ENCODE assay signal across 28 mouse cellular contexts in genomic region chr3:146854473-146855087, GRCm38 (mm10). TPM values are rescaled to one million over a fixed set of nuclear protein-coding genes. Genes with fewer than 3 reads are reported as not detected.
DNase-seq lines count a peak whose midpoint lies in the region; ATAC-seq and TF ChIP-seq lines count a peak whose summit lies in the region.
"Had no signal": no experiment of that assay in that cellular context is flagged by ENCODE, and none has a peak within 500 bp of the region (broad histone marks: within the 10 kb centered on the region; RNA-seq: fewer than 3 reads in every experiment).

No protein-coding gene starts in this region.

- 0 out of 2 replicates have a peak overlapping the region, but pooled peaks have one; percentile 75 for H3K4me2 ChIP-seq in forebrain, postnatal 0 days (ENCODE audit: low read depth)
- H3K4me2 ChIP-seq in forebrain, embryonic 15.5 days (replicated peaks) = no peak overlapping the region
- H3K4me2 ChIP-seq in midbrain, embryonic 11.5 days = no peak overlapping the region
- no peak overlapping the region; the same call in 1 of the 2 replicates for H3K4me2 ChIP-seq in midbrain, embryonic 13.5 days (replicated peaks)
- H3K4me2 ChIP-seq in hindbrain, embryonic 14.5 days (replicated peaks) = peak overlapping the region; percentile 77
- H3K4me2 ChIP-seq in midbrain, postnatal 0 days (ENCODE audit: low read depth, low read length, poor library complexity, severe bottlenecking) = peak overlapping the region; percentile 76
- H3K4me2 ChIP-seq: embryonic facial prominence, embryonic 13.5 days; heart, embryonic 15.5 days; limb, embryonic 15.5 days; lung, embryonic 15.5 days; stomach, embryonic 15.5 days had no signal

- H3K4me1 ChIP-seq in forebrain, postnatal 0 days (ENCODE audit: insufficient read depth) = peaks cover 4% of the 10 kb centered on the region; the same call in 1 of the 2 replicates
- peaks cover 21% of the 10 kb centered on the region for H3K4me1 ChIP-seq in forebrain, embryonic 15.5 days
- no peaks in the 10 kb centered on the region for H3K4me1 ChIP-seq in midbrain, embryonic 11.5 days (ENCODE audit: control insufficient read depth, insufficient read depth, low read length)
- peaks cover 28% of the 10 kb centered on the region for H3K4me1 ChIP-seq in midbrain, embryonic 13.5 days (replicated peaks)
- peaks cover 16% of the 10 kb centered on the region for H3K4me1 ChIP-seq in hindbrain, embryonic 14.5 days (replicated peaks; ENCODE audit: control insufficient read depth, insufficient read depth, low read length)
- H3K4me1 ChIP-seq in midbrain, postnatal 0 days (ENCODE audit: insufficient read depth, low read length) = peaks cover 3% of the 10 kb centered on the region; the same call in 1 of the 2 replicates

- 81% methylated on average over 7 of the region's 7 CpGs for WGBS in forebrain, postnatal 0 days
- WGBS in forebrain, embryonic 15.5 days = 82% methylated on average over 7 of the region's 7 CpGs
- WGBS in midbrain, embryonic 11.5 days = 82% methylated on average over 7 of the region's 7 CpGs
- 77% methylated on average over 7 of the region's 7 CpGs for WGBS in midbrain, embryonic 13.5 days
- 77% methylated on average over 7 of the region's 7 CpGs for WGBS in hindbrain, embryonic 14.5 days
- WGBS in midbrain, postnatal 0 days = 63% methylated on average over 7 of the region's 7 CpGs

- no peak overlapping the region for H3K4me3 ChIP-seq in forebrain, postnatal 0 days (ENCODE audit: low read depth, low read length)
- H3K4me3 ChIP-seq in forebrain, embryonic 15.5 days = no peak overlapping the region
- no peak overlapping the region for H3K4me3 ChIP-seq in midbrain, embryonic 11.5 days (ENCODE audit: low read depth, low read length)
- H3K4me3 ChIP-seq in midbrain, embryonic 13.5 days (replicated peaks) = no peak overlapping the region
- 0 out of 2 replicates have a peak overlapping the region, but pooled peaks have one; percentile 83 for H3K4me3 ChIP-seq in hindbrain, embryonic 14.5 days (replicated peaks; ENCODE audit: low read length)
- no peak overlapping the region for H3K4me3 ChIP-seq in midbrain, postnatal 0 days (ENCODE audit: low read depth, low read length)
- H3K4me3 ChIP-seq: embryonic facial prominence, embryonic 13.5 days; heart, embryonic 15.5 days; limb, embryonic 15.5 days; lung, embryonic 15.5 days; megakaryocyte, embryonic 14.5 days; stomach, embryonic 15.5 days had no signal

- H3K9ac ChIP-seq in forebrain, postnatal 0 days = no peak overlapping the region
- no peak overlapping the region for H3K9ac ChIP-seq in forebrain, embryonic 15.5 days (replicated peaks)
- no peak overlapping the region for H3K9ac ChIP-seq in midbrain, embryonic 11.5 days (ENCODE audit: low read length)
- no peak overlapping the region for H3K9ac ChIP-seq in midbrain, embryonic 13.5 days (replicated peaks)
- peak overlapping the region; percentile 7; the same call in 1 of the 2 replicates for H3K9ac ChIP-seq in hindbrain, embryonic 14.5 days
- H3K9ac ChIP-seq in midbrain, postnatal 0 days (replicated peaks; ENCODE audit: low read length, poor library complexity, severe bottlenecking) = no peak overlapping the region
- H3K9ac ChIP-seq: embryonic facial prominence, embryonic 13.5 days; heart, embryonic 15.5 days; limb, embryonic 15.5 days; liver, embryonic 14.5 days; lung, embryonic 15.5 days; stomach, embryonic 15.5 days had no signal

- DNase-seq in forebrain, postnatal 0 days = no peak
- peak; percentile 78 for DNase-seq in midbrain, embryonic 11.5 days (ENCODE audit: low spot score, missing footprints)
- no peak for DNase-seq in hindbrain, embryonic 14.5 days (ENCODE audit: low spot score)
- no peak for DNase-seq in midbrain, postnatal 0 days (ENCODE audit: low spot score)
- DNase-seq in yolk sac, embryonic 10.5 days (ENCODE audit: low spot score) = no peak
- DNase-seq: adrenal gland, postnatal 10 days; cerebellum, postnatal 14 days; heart, postnatal 36 days; kidney, adult 9 months; kidney, postnatal 14 days; left cerebral cortex, postnatal 4 days; lung, postnatal 36 days; thymus, postnatal 25 days had no signal

- no peaks in the 10 kb centered on the region for H3K27me3 ChIP-seq in forebrain, postnatal 0 days (ENCODE audit: insufficient read depth, low read length)
- no peaks in the 10 kb centered on the region for H3K27me3 ChIP-seq in forebrain, embryonic 15.5 days
- no peaks in the 10 kb centered on the region for H3K27me3 ChIP-seq in midbrain, embryonic 11.5 days (ENCODE audit: control insufficient read depth, insufficient read depth, low read length)
- H3K27me3 ChIP-seq in midbrain, embryonic 13.5 days = no peaks in the 10 kb centered on the region
- H3K27me3 ChIP-seq in hindbrain, embryonic 14.5 days (ENCODE audit: control insufficient read depth, insufficient read depth, low read length) = no peaks in the 10 kb centered on the region
- no peaks in the 10 kb centered on the region for H3K27me3 ChIP-seq in midbrain, postnatal 0 days (ENCODE audit: insufficient read depth, low read length)
- H3K27me3 ChIP-seq: limb, embryonic 15.5 days; lung, embryonic 15.5 days; stomach, embryonic 15.5 days had no signal

- no peaks in the 10 kb centered on the region for H3K36me3 ChIP-seq in forebrain, postnatal 0 days (ENCODE audit: insufficient read depth)
- H3K36me3 ChIP-seq in forebrain, embryonic 15.5 days = no peaks in the 10 kb centered on the region
- no peaks in the 10 kb centered on the region for H3K36me3 ChIP-seq in midbrain, embryonic 11.5 days (ENCODE audit: control insufficient read depth, insufficient read depth, low read length)
- no peaks in the 10 kb centered on the region for H3K36me3 ChIP-seq in midbrain, embryonic 13.5 days
- H3K36me3 ChIP-seq in hindbrain, embryonic 14.5 days (replicated peaks; ENCODE audit: control insufficient read depth, insufficient read depth) = no peaks in the 10 kb centered on the region
- no peaks in the 10 kb centered on the region for H3K36me3 ChIP-seq in midbrain, postnatal 0 days (ENCODE audit: insufficient read depth, low read length)
- H3K36me3 ChIP-seq: embryonic facial prominence, embryonic 13.5 days; heart, embryonic 15.5 days; limb, embryonic 15.5 days; lung, embryonic 15.5 days; stomach, embryonic 15.5 days had no signal

- ATAC-seq in forebrain, postnatal 0 days = no peak
- ATAC-seq in forebrain, embryonic 15.5 days (replicated peaks) = no peak
- ATAC-seq in midbrain, embryonic 11.5 days (ENCODE audit: low FRiP score) = no peak
- ATAC-seq in midbrain, embryonic 13.5 days = no peak
- ATAC-seq in hindbrain, embryonic 14.5 days (ENCODE audit: low FRiP score) = no peak
- ATAC-seq in midbrain, postnatal 0 days (ENCODE audit: low FRiP score) = no peak
- ATAC-seq in megakaryocyte-erythroid progenitor cell, adult 5-6 weeks (replicated peaks; ENCODE audit: low FRiP score, low TSS enrichment, poor library complexity, severe bottlenecking) = no peak
- ATAC-seq: activated CD4-positive, CD25-positive, alpha-beta regulatory T cell, adult 4 months; CD4-positive, CD25-positive, alpha-beta regulatory T cell, adult 4 months; forebrain, embryonic 16.5 days; intestine, embryonic 16.5 days had no signal

- H3K9me3 ChIP-seq in forebrain, postnatal 0 days (ENCODE audit: low read length) = no peaks in the 10 kb centered on the region
- H3K9me3 ChIP-seq in forebrain, embryonic 15.5 days = no peaks in the 10 kb centered on the region
- no peaks in the 10 kb centered on the region for H3K9me3 ChIP-seq in midbrain, embryonic 11.5 days (ENCODE audit: control insufficient read depth, low read length)
- H3K9me3 ChIP-seq in midbrain, embryonic 13.5 days = no peaks in the 10 kb centered on the region
- H3K9me3 ChIP-seq in hindbrain, embryonic 14.5 days (ENCODE audit: control insufficient read depth, low read length) = no peaks in the 10 kb centered on the region
- no peaks in the 10 kb centered on the region for H3K9me3 ChIP-seq in midbrain, postnatal 0 days (ENCODE audit: low read length)
- H3K9me3 ChIP-seq: embryonic facial prominence, embryonic 13.5 days; heart, embryonic 15.5 days; limb, embryonic 15.5 days; lung, embryonic 15.5 days; megakaryocyte, embryonic 14.5 days; stomach, embryonic 15.5 days had no signal

- TF ChIP-seq CTCF in forebrain, postnatal 0 days (IDR thresholded peaks at IDR 0.05; ENCODE audit: low read depth) = no peak
- no peak for TF ChIP-seq CTCF in midbrain, postnatal 0 days (IDR thresholded peaks at IDR 0.05)

- no peak overlapping the region for H3K27ac ChIP-seq in forebrain, postnatal 0 days (ENCODE audit: low read depth, low read length)
- no peak overlapping the region for H3K27ac ChIP-seq in forebrain, embryonic 15.5 days (replicated peaks)
- H3K27ac ChIP-seq in midbrain, embryonic 11.5 days (ENCODE audit: low read depth, low read length) = no peak overlapping the region
- H3K27ac ChIP-seq in midbrain, embryonic 13.5 days = no peak overlapping the region
- H3K27ac ChIP-seq in hindbrain, embryonic 14.5 days = no peak overlapping the region
- H3K27ac ChIP-seq in midbrain, postnatal 0 days (ENCODE audit: low read depth, low read length) = no peak overlapping the region
- H3K27ac ChIP-seq: embryonic facial prominence, embryonic 13.5 days; heart, embryonic 15.5 days; limb, embryonic 15.5 days; liver, embryonic 14.5 days; lung, embryonic 15.5 days; stomach, embryonic 15.5 days had no signal

RNA-seq across cellular contexts. Expression of gene Ttll7, which starts 2.4 kb away (rescaled TPM):
- 23.5 and 33.7 TPM in 2 replicates for total RNA-seq in forebrain, postnatal 0 days (2014; rRNA removed)
- polyA plus RNA-seq in forebrain, postnatal 0 days (2015; fragmentation: Nextera tagmentation; extraction: Ambion mirVana) = 6.6 and 7.5 TPM in 2 replicates
- 7.1 and 8.5 TPM in 2 replicates for polyA plus RNA-seq in forebrain, embryonic 15.5 days (2015; fragmentation: Nextera tagmentation; extraction: Ambion mirVana)
- 6.3 and 7.0 TPM in 2 replicates for polyA plus RNA-seq in midbrain, embryonic 11.5 days (2014; fragmentation: Nextera tagmentation; extraction: Ambion mirVana)
- polyA plus RNA-seq in midbrain, embryonic 13.5 days (2015; fragmentation: Nextera tagmentation; extraction: Ambion mirVana) = 6.6 and 7.0 TPM in 2 replicates
- 8.8 and 10.2 TPM in 2 replicates for polyA plus RNA-seq in hindbrain, embryonic 14.5 days (2014; fragmentation: Nextera tagmentation; extraction: Ambion mirVana)
- total RNA-seq in midbrain, postnatal 0 days (2014; rRNA removed) = 20.5 and 29.2 TPM in 2 replicates
- 7.8 and 9.1 TPM in 2 replicates for polyA plus RNA-seq in midbrain, postnatal 0 days (2015; fragmentation: Nextera tagmentation; extraction: Ambion mirVana)
- total RNA-seq in megakaryocyte-erythroid progenitor cell, adult 5-6 weeks (2014; fragmentation: Nextera tagmentation) = 0.54 TPM in 1 of 2 replicates, not detected in the other
- 0.19 TPM in 1 of 2 replicates, not detected in the other for total RNA-seq in megakaryocyte-erythroid progenitor cell, adult 5-6 weeks (2017)
- total RNA-seq: neutrophil, adult 5-6 weeks had no signal
- polyA plus RNA-seq: activated CD4-positive, CD25-positive, alpha-beta regulatory T cell, adult 4 months; CD4-positive, CD25-positive, alpha-beta regulatory T cell, adult 4 months had no signal

RNA-seq across cellular contexts. Expression of gene Prkacb, which starts 41.8 kb away (rescaled TPM):
- total RNA-seq in forebrain, postnatal 0 days (2014; rRNA removed) = 320 and 369 TPM in 2 replicates
- polyA plus RNA-seq in forebrain, postnatal 0 days (2015; fragmentation: Nextera tagmentation; extraction: Ambion mirVana) = 161 and 208 TPM in 2 replicates
- polyA plus RNA-seq in forebrain, embryonic 15.5 days (2015; fragmentation: Nextera tagmentation; extraction: Ambion mirVana) = 150 and 162 TPM in 2 replicates
- polyA plus RNA-seq in midbrain, embryonic 11.5 days (2014; fragmentation: Nextera tagmentation; extraction: Ambion mirVana) = 73.0 and 76.8 TPM in 2 replicates
- 119 and 126 TPM in 2 replicates for polyA plus RNA-seq in midbrain, embryonic 13.5 days (2015; fragmentation: Nextera tagmentation; extraction: Ambion mirVana)
- polyA plus RNA-seq in hindbrain, embryonic 14.5 days (2014; fragmentation: Nextera tagmentation; extraction: Ambion mirVana) = 216 and 258 TPM in 2 replicates
- 311 and 350 TPM in 2 replicates for total RNA-seq in midbrain, postnatal 0 days (2014; rRNA removed)
- 220 and 221 TPM in 2 replicates for polyA plus RNA-seq in midbrain, postnatal 0 days (2015; fragmentation: Nextera tagmentation; extraction: Ambion mirVana)
- total RNA-seq in megakaryocyte-erythroid progenitor cell, adult 5-6 weeks (2014; fragmentation: Nextera tagmentation) = 33.4 and 35.9 TPM in 2 replicates
- 39.0 and 68.3 TPM in 2 replicates for total RNA-seq in megakaryocyte-erythroid progenitor cell, adult 5-6 weeks (2017)

Comparison
In these comparisons a context has a peak if more than half of its experiments do, and no peak if none do; other contexts are left out.
1. H3K4me2 ChIP-seq: peak in forebrain, postnatal 0 days (single experiment), hindbrain, embryonic 14.5 days (single experiment) and midbrain, postnatal 0 days (single experiment); none in forebrain, embryonic 15.5 days (single experiment), midbrain, embryonic 11.5 days (single experiment) and midbrain, embryonic 13.5 days (single experiment).